Mouse (Mus musculus) gastrocnemius, adult 8-10 months (tissue): Measurements from ENCODE around the gene Cacnb4. TPM values are rescaled to one million over a fixed set of nuclear protein-coding genes. Genes with fewer than 3 reads are reported as not detected.

ENCODE experiments used
- DNase-seq, 2 experiments: peaks; one replicate each; pipeline ENCODE4 v3.0.0; 2022; ENCODE audit warnings: low spot score in 2 of 2
- total RNA-seq, 4 experiments: library from RNA; stranded (reverse); gene quantifications; 2 replicates each; pipeline ENCODE4 v1.2.4; 2022

Gene Cacnb4
- total RNA-seq, 4 experiments from 2014 or later, result 0.07 to 0.70 (median 0.41) TPM

GRCm38 (mm10) chr2:52525876-52526592, 150.6 kb downstream of the Cacnb4 start:
- peak in 1 of 2 experiments; percentile 6 for DNase-seq

- DNase-seq, result no peak
Observed at GRCm38 (mm10) chr2:52523056-52523715, 153.4 kb downstream of the Cacnb4 start.

- no peak for DNase-seq
Observed at GRCm38 (mm10) chr2:52521012-52521411, 155.6 kb downstream of the Cacnb4 start.

GRCm38 (mm10) chr2:52518740-52519139, 157.9 kb downstream of the Cacnb4 start:
- no peak for DNase-seq

GRCm38 (mm10) chr2:52516534-52516933, 160.1 kb downstream of the Cacnb4 start:
- DNase-seq, result no peak

- DNase-seq, result no peak
Observed at GRCm38 (mm10) chr2:52512865-52513388, 163.7 kb downstream of the Cacnb4 start.

GRCm38 (mm10) chr2:52512206-52512605, 164.4 kb downstream of the Cacnb4 start:
- no peak for DNase-seq

GRCm38 (mm10) chr2:52511799-52512198, 164.8 kb downstream of the Cacnb4 start:
- no peak for DNase-seq

GRCm38 (mm10) chr2:52509779-52510500, 166.7 kb downstream of the Cacnb4 start:
- DNase-seq, result no peak

GRCm38 (mm10) chr2:52505164-52505563, 171.5 kb downstream of the Cacnb4 start:
- no peak for DNase-seq

- DNase-seq, result no peak
Observed at GRCm38 (mm10) chr2:52504762-52505161, 171.9 kb downstream of the Cacnb4 start.

- peak in 1 of 2 experiments; percentile 34 for DNase-seq
Observed at GRCm38 (mm10) chr2:52499849-52500262, 176.8 kb downstream of the Cacnb4 start.

GRCm38 (mm10) chr2:52499101-52499537, 177.5 kb downstream of the Cacnb4 start:
- DNase-seq, result no peak

- DNase-seq, result no peak
Observed at GRCm38 (mm10) chr2:52495097-52495694, 181.4 kb downstream of the Cacnb4 start.

GRCm38 (mm10) chr2:52494274-52494673, 182.4 kb downstream of the Cacnb4 start:
- DNase-seq, result no peak

GRCm38 (mm10) chr2:52492867-52493266, 183.8 kb downstream of the Cacnb4 start:
- DNase-seq, result no peak

- DNase-seq, result no peak
Observed at GRCm38 (mm10) chr2:52489840-52490239, 186.8 kb downstream of the Cacnb4 start.

- DNase-seq, result no peak
Observed at GRCm38 (mm10) chr2:52483496-52483895, 193.1 kb downstream of the Cacnb4 start.

- DNase-seq, result no peak
Observed at GRCm38 (mm10) chr2:52480476-52480875, 196.2 kb downstream of the Cacnb4 start.

GRCm38 (mm10) chr2:52478501-52478900, 198.1 kb downstream of the Cacnb4 start:
- DNase-seq, result no peak

GRCm38 (mm10) chr2:52477550-52477907, 199.1 kb downstream of the Cacnb4 start:
- no peak for DNase-seq
